Mouse (Mus musculus) midbrain, embryonic 13.5 days (tissue): ENCODE measurements around the gene Mapk10. TPM values are rescaled to one million over a fixed set of nuclear protein-coding genes. Genes with fewer than 3 reads are reported as not detected.
"Not testable (repeated sequence)": the region's sequence is repeated elsewhere in the genome, so short reads cannot be mapped to it uniquely, and the experiment has no call there.

Source experiments
- ATAC-seq: fragments of 200-750 bp; cut with Nextera tagmentation; 2 replicates; pipeline ENCODE4 v1.8.0; 2017; ENCODE audit warnings: mild to moderate bottlenecking, moderate TSS enrichment, moderate library complexity
- H3K27ac ChIP-seq: fragments of 300-500 bp; sonication (generic); 2 replicates; pipeline ENCODE4 v1.5.1; 2015; ENCODE audit warnings: inconsistent platforms, mild to moderate bottlenecking, moderate library complexity
- H3K27me3 ChIP-seq: fragments of 300-500 bp; sonication (generic); 2 replicates; pipeline ENCODE4 v1.6.1; 2015; ENCODE audit warnings: mild to moderate bottlenecking, inconsistent platforms
- H3K36me3 ChIP-seq: fragments of 300-500 bp; sonication (generic); 2 replicates; pipeline ENCODE4 v1.6.1; 2015; ENCODE audit warnings: mild to moderate bottlenecking, inconsistent platforms
- H3K4me1 ChIP-seq: fragments of 300-500 bp; sonication (generic); replicated peaks from 2 replicates; pipeline ENCODE4 v1.6.1; 2015; ENCODE audit warnings: inconsistent platforms
- H3K4me2 ChIP-seq: fragments of 300-500 bp; sonication (generic); replicated peaks from 2 replicates; pipeline ENCODE4 v1.6.1; 2015; ENCODE audit warnings: moderate library complexity, mild to moderate bottlenecking, inconsistent platforms
- H3K4me3 ChIP-seq: fragments of 300-500 bp; sonication (generic); replicated peaks from 2 replicates; pipeline ENCODE4 v1.5.1; 2015; ENCODE audit warnings: mild to moderate bottlenecking, inconsistent platforms
- H3K9ac ChIP-seq: fragments of 300-500 bp; sonication (generic); replicated peaks from 2 replicates; pipeline ENCODE4 v1.6.1; 2015; ENCODE audit warnings: mild to moderate bottlenecking, inconsistent platforms
- H3K9me3 ChIP-seq: fragments of 300-500 bp; sonication (generic); 2 replicates; pipeline ENCODE4 v1.6.1; 2016; ENCODE audit warnings: mild to moderate bottlenecking, inconsistent platforms
- WGBS: fragments of 180-500 bp; shearing (Covaris S2); methylation state at CpG from one replicate; pipeline ENCODE4 v1.1.7; 2015; 5-methylcytosine and 5-hydroxymethylcytosine counted together
- polyA plus RNA-seq: library from polyadenylated mRNA; unstranded; fragments of >200 nt; fragmentation: Nextera tagmentation; extraction: Ambion mirVana; gene quantifications from 2 replicates; pipeline ENCODE4 v1.2.1, GENCODE M21; 2015

The Mapk10 gene
- polyA plus RNA-seq, 1 experiment from 2014 or later, result 104 TPM

DNA sequence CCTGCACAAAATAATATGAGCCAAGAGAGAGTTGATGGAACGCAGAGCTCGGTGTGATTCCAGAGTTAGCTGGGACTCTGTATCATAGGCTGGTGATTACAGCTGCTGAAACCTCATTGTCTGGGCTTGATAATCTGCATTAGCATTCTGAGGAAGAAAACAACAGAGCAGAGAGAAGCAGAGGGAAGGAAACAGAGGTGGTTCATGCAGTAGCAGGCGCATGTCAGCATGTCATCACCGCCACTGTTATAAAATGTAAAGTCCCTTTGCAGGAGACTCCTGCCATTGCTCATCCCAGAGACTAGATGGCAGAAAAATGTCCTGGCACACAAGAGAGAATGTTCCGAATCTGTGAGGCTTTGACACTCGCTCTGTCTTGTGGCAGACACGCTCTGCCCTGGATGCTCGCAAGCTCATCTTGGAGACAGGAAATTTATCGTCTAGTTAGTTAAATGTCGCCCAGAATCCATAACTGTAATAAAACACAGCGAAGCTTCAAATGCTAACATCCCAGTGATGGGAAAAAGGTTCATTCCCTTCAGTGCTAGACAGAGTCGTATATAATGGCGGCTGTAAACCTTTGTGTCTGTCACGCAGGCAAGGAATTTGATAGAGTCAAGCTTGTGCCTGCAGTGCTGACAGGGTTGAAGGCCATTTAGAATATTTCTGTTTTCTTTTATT is 322.5 kb downstream of the Mapk10 start:
- no peaks in the 10 kb centered on the region for H3K27me3 ChIP-seq
- no peak for ATAC-seq
- H3K27ac ChIP-seq, result peak overlapping the region; percentile 37; the same call in 1 of the 2 replicates
- no peaks in the 10 kb centered on the region for H3K9me3 ChIP-seq
- H3K4me2 ChIP-seq, result no peak overlapping the region
- no peak overlapping the region for H3K9ac ChIP-seq
- 76% methylated on average over 14 of the region's 14 CpGs for WGBS
- H3K4me1 ChIP-seq, result peaks cover 7% of the 10 kb centered on the region; the same call in 1 of the 2 replicates
- H3K36me3 ChIP-seq, result no peaks in the 10 kb centered on the region
- no peak overlapping the region for H3K4me3 ChIP-seq

GRCm38 (mm10) chr5:102875628-102876027 is 335.5 kb downstream of the Mapk10 start:
- no peak overlapping the region for H3K4me3 ChIP-seq
- H3K27me3 ChIP-seq, result no peaks in the 10 kb centered on the region
- no peak overlapping the region for H3K27ac ChIP-seq
- H3K4me1 ChIP-seq, result no peaks in the 10 kb centered on the region
- ATAC-seq, result no peak
- H3K9ac ChIP-seq, result no peak overlapping the region
- 71% methylated on average over 16 of the region's 16 CpGs for WGBS
- no peaks in the 10 kb centered on the region for H3K36me3 ChIP-seq
- no peaks in the 10 kb centered on the region for H3K9me3 ChIP-seq
- no peak overlapping the region for H3K4me2 ChIP-seq

- Histone ChIP-seq H3K4me1 (no peaks in the 10 kb centered on the region), H3K9me3 (no peaks in the 10 kb centered on the region), H3K4me2 (no peak overlapping the region), H3K4me3 (no peak overlapping the region), H3K27ac (no peak overlapping the region), H3K36me3 (no peaks in the 10 kb centered on the region), H3K9ac (no peak overlapping the region), H3K27me3 (no peaks in the 10 kb centered on the region)
- WGBS, result 46% methylated on average over 11 of the region's 11 CpGs
- ATAC-seq, result peak; percentile 77
Measured at GRCm38 (mm10) chr5:102874605-102875298, 336.4 kb downstream of the Mapk10 start.

- not testable (repeated sequence) for H3K4me1 ChIP-seq, H3K36me3 ChIP-seq, H3K27me3 ChIP-seq, H3K27ac ChIP-seq, H3K9me3 ChIP-seq, H3K4me3 ChIP-seq, ATAC-seq, H3K4me2 ChIP-seq, H3K9ac ChIP-seq
- 90% methylated on average over 9 of the region's 9 CpGs for WGBS
Measured at GRCm38 (mm10) chr5:102872996-102873395, 338.1 kb downstream of the Mapk10 start.

- no peak overlapping the region for H3K4me2 ChIP-seq
- H3K9me3 ChIP-seq, result no peaks in the 10 kb centered on the region
- ATAC-seq, result no peak
- H3K4me3 ChIP-seq, result no peak overlapping the region
- no peaks in the 10 kb centered on the region for H3K4me1 ChIP-seq
- H3K27ac ChIP-seq, result no peak overlapping the region
- WGBS, result 55% methylated on average over 5 of the region's 5 CpGs
- no peaks in the 10 kb centered on the region for H3K27me3 ChIP-seq
- no peak overlapping the region for H3K9ac ChIP-seq
- no peaks in the 10 kb centered on the region for H3K36me3 ChIP-seq
Measured at GRCm38 (mm10) chr5:102868196-102868595, 342.9 kb downstream of the Mapk10 start.

- Histone ChIP-seq H3K9me3 (no peaks in the 10 kb centered on the region), H3K4me2 (no peak overlapping the region), H3K36me3 (no peaks in the 10 kb centered on the region), H3K27ac (no peak overlapping the region), H3K9ac (no peak overlapping the region), H3K27me3 (no peaks in the 10 kb centered on the region), H3K4me1 (peaks cover 8% of the 10 kb centered on the region), H3K4me3 (no peak overlapping the region)
- no peak for ATAC-seq
- 91% methylated on average over 11 of the region's 11 CpGs for WGBS
Measured at GRCm38 (mm10) chr5:102859749-102860148, 351.4 kb downstream of the Mapk10 start.

DNA sequence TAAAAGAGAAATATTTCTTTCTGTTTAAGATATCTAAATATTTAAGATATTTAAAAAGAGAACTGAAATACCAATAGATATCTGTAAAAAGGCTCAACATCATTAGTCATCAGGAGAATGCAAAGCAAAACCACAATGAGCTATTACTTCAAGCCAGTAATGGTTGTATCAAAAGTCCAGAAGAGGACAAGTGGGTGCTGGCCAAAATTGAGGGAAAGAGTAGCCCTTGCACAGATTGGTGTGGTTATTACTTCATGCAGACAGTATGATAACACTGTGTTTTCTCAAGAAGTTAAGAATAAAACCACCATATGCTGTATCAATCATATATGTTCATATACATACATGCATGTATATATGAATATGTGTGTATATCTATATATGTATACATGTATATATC is 353.1 kb downstream of the Mapk10 start:
- H3K9me3 ChIP-seq, result no peaks in the 10 kb centered on the region
- ATAC-seq, result no peak
- no peak overlapping the region for H3K9ac ChIP-seq
- H3K4me3 ChIP-seq, result no peak overlapping the region
- no peaks in the 10 kb centered on the region for H3K27me3 ChIP-seq
- peaks cover 8% of the 10 kb centered on the region for H3K4me1 ChIP-seq
- H3K27ac ChIP-seq, result no peak overlapping the region
- H3K4me2 ChIP-seq, result no peak overlapping the region
- H3K36me3 ChIP-seq, result no peaks in the 10 kb centered on the region

Other genes starting within 250 kb of the Mapk10 start
- gene Ptpn13, start 213.9 kb upstream of the Mapk10 start, polyA plus RNA-seq, result 6.8 and 8.7 TPM in 2 replicates